Mouse (Mus musculus) brain, embryonic 14.5 days (tissue): ENCODE data around the gene Snai3. TPM values are rescaled to one million over a fixed set of nuclear protein-coding genes. Genes with fewer than 3 reads are reported as not detected.
A peak's percentile ranks its signal among the peaks of the same experiment; 100 is the strongest.

Experiments
- DNase-seq: peaks from one replicate; pipeline ENCODE4 v3.0.0-alpha.2; 2011; ENCODE audit warnings: low read depth
- CTCF ChIP-seq: fragments of 200-500 bp; IDR thresholded peaks from 2 replicates; pipeline ENCODE4 v1.5.1; 2012; ENCODE audit warnings: inconsistent platforms, mild to moderate bottlenecking, moderate library complexity, borderline replicate concordance; ENCODE audit not compliant: insufficient read depth, insufficient read length; ENCODE audit errors: extremely low read depth
- POLR2A ChIP-seq: fragments of 200-500 bp; IDR thresholded peaks from 2 replicates; pipeline ENCODE4 v1.6.1; 2012; ENCODE audit warnings: mild to moderate bottlenecking, inconsistent platforms, borderline replicate concordance; ENCODE audit not compliant: poor library complexity, insufficient read depth, insufficient read length, severe bottlenecking; ENCODE audit errors: extremely low read depth
- polyA plus RNA-seq: library from polyadenylated mRNA; depleted of rRNA; stranded (reverse); fragments of >200 nt; gene quantifications from 2 replicates; pipeline ENCODE4 v1.2.3, GENCODE M21; 2012

Gene Snai3
- polyA plus RNA-seq, 1 experiment = not detected

GRCm38 (mm10) chr8:122436146-122436545, 24.4 kb downstream of the Snai3 start:
- no peak for TF ChIP-seq POLR2A
- no peak for TF ChIP-seq CTCF
- DNase-seq = no peak

- no peak for DNase-seq
- TF ChIP-seq CTCF = peak; percentile 37; the same call in 1 of the 2 replicates
- no peak for TF ChIP-seq POLR2A
Observed at GRCm38 (mm10) chr8:122435375-122435774, 25.2 kb downstream of the Snai3 start.

GRCm38 (mm10) chr8:122433269-122433905, 27.1 kb downstream of the Snai3 start:
- DNase-seq = peak; percentile 5
- TF ChIP-seq POLR2A (no peak), CTCF (no peak)

GRCm38 (mm10) chr8:122432443-122433268, 27.9 kb downstream of the Snai3 start, which contains the start of gene Cyba:
Gene Cyba, minus strand, starts transcription at chr8:122432930.
- TF ChIP-seq CTCF = no peak
- no peak for TF ChIP-seq POLR2A
- DNase-seq = peak; percentile 56

GRCm38 (mm10) chr8:122431694-122432442, 28.7 kb downstream of the Snai3 start:
- TF ChIP-seq CTCF (no peak), POLR2A (no peak)
- DNase-seq = peak; percentile 3

GRCm38 (mm10) chr8:122430646-122431045, 29.9 kb downstream of the Snai3 start:
- DNase-seq = no peak
- TF ChIP-seq POLR2A (no peak), CTCF (no peak)

- TF ChIP-seq CTCF (no peak), POLR2A (no peak)
- no peak for DNase-seq
Observed at GRCm38 (mm10) chr8:122430058-122430636, 30.4 kb downstream of the Snai3 start.

GRCm38 (mm10) chr8:122428163-122428562, 32.4 kb downstream of the Snai3 start:
- no peak for DNase-seq
- no peak for TF ChIP-seq POLR2A
- no peak for TF ChIP-seq CTCF

- no peak for DNase-seq
- TF ChIP-seq CTCF (no peak), POLR2A (no peak)
Observed at GRCm38 (mm10) chr8:122427607-122428006, 32.9 kb downstream of the Snai3 start.

- TF ChIP-seq POLR2A = no peak
- TF ChIP-seq CTCF = no peak
Observed at GRCm38 (mm10) chr8:122426145-122426544, 34.4 kb downstream of the Snai3 start.

GRCm38 (mm10) chr8:122423659-122424058, 36.9 kb downstream of the Snai3 start:
- DNase-seq = peak; percentile 18
- TF ChIP-seq POLR2A (no peak), CTCF (no peak)

More at GRCm38 (mm10) chr8:122426145-122426544, 34.4 kb downstream of the Snai3 start:
- no peak for DNase-seq

GRCm38 (mm10) chr8:122423217-122423616, 37.3 kb downstream of the Snai3 start:
- DNase-seq = peak; percentile 20
- TF ChIP-seq POLR2A (no peak), CTCF (no peak)
